ENCODE assay signal across 8 mouse cellular contexts in genomic region chr16:13730285-13731255, GRCm38 (mm10). TPM values are rescaled to one million over a fixed set of nuclear protein-coding genes. Genes with fewer than 3 reads are reported as not detected.
DNase-seq lines count a peak whose midpoint lies in the region; ATAC-seq and TF ChIP-seq lines count a peak whose summit lies in the region.

Pla2g10 (minus strand) TSS chr16:13730983.

- H3K27me3 ChIP-seq in heart, embryonic 12.5 days (replicated peaks): peaks cover 7% of the 10 kb centered on the region; the same call in 1 of the 2 replicates
- H3K27me3 ChIP-seq in hindbrain, postnatal 0 days (ENCODE audit: insufficient read depth, low read length): no peaks in the 10 kb centered on the region
- H3K27me3 ChIP-seq in midbrain, postnatal 0 days (ENCODE audit: insufficient read depth, low read length): peaks cover 4% of the 10 kb centered on the region; the same call in 1 of the 2 replicates
- H3K27me3 ChIP-seq in thymus, adult 2 months (ENCODE audit: control insufficient read depth, insufficient read depth, low read length): no peaks in the 10 kb centered on the region

- peaks cover 9% of the 10 kb centered on the region for H3K4me1 ChIP-seq in heart, embryonic 12.5 days (replicated peaks)
- no peaks in the 10 kb centered on the region for H3K4me1 ChIP-seq in hindbrain, postnatal 0 days (ENCODE audit: insufficient read depth, low read length)
- no peaks in the 10 kb centered on the region for H3K4me1 ChIP-seq in midbrain, postnatal 0 days (ENCODE audit: insufficient read depth, low read length)
- H3K4me1 ChIP-seq in thymus, adult 2 months (replicated peaks; ENCODE audit: control insufficient read depth, insufficient read depth, low read length): no peaks in the 10 kb centered on the region

- WGBS in heart, embryonic 12.5 days: 8% methylated on average over 26 of the region's 26 CpGs
- WGBS in hindbrain, postnatal 0 days: 16% methylated on average over 26 of the region's 26 CpGs
- WGBS in midbrain, postnatal 0 days: 11% methylated on average over 26 of the region's 26 CpGs
- WGBS in thymus, adult 2 months: 34% methylated on average over 26 of the region's 26 CpGs

- DNase-seq in heart, adult 8-10 months (ENCODE audit: low spot score): no peak
- peak; percentile 2 for DNase-seq in hindbrain, postnatal 0 days (ENCODE audit: low spot score)
- DNase-seq in midbrain, postnatal 0 days (ENCODE audit: low spot score): no peak
- no peak for DNase-seq in yolk sac, embryonic 10.5 days (ENCODE audit: low spot score)
- no peak for DNase-seq in thymus, adult 2 months
- no peak for DNase-seq in left cerebral cortex, adult 2 months (ENCODE audit: extremely low spot score in 1 of 2, low spot score in 2 of 2)

- 0 out of 2 replicates have a peak, but pooled peaks have one; percentile 22 for ATAC-seq in heart, embryonic 12.5 days (ENCODE audit: insufficient number of reproducible peaks, low FRiP score)
- ATAC-seq in common myeloid progenitor, adult 5-6 weeks (replicated peaks; ENCODE audit: low read depth, poor library complexity, severe bottlenecking): peak; percentile 58
- ATAC-seq in hindbrain, postnatal 0 days: no peak
- no peak for ATAC-seq in midbrain, postnatal 0 days (ENCODE audit: low FRiP score)

- no peak within 1 kb of the TSS for H3K9ac ChIP-seq in heart, embryonic 12.5 days
- no peak within 1 kb of the TSS for H3K9ac ChIP-seq in hindbrain, postnatal 0 days (replicated peaks; ENCODE audit: low read length)
- H3K9ac ChIP-seq in midbrain, postnatal 0 days (replicated peaks; ENCODE audit: low read length, poor library complexity, severe bottlenecking): no peak within 1 kb of the TSS

- H3K27ac ChIP-seq in heart, embryonic 12.5 days (ENCODE audit: poor library complexity, severe bottlenecking): no peak within 1 kb of the TSS
- no peak within 1 kb of the TSS for H3K27ac ChIP-seq in hindbrain, postnatal 0 days
- H3K27ac ChIP-seq in midbrain, postnatal 0 days (ENCODE audit: low read depth, low read length): no peak within 1 kb of the TSS
- no peak within 1 kb of the TSS for H3K27ac ChIP-seq in thymus, adult 2 months (ENCODE audit: control insufficient read depth, insufficient read depth, low read length)
- H3K27ac ChIP-seq in left cerebral cortex, adult 2 months: no peak within 1 kb of the TSS

- H3K4me3 ChIP-seq in heart, embryonic 12.5 days: peak within 1 kb of the TSS; percentile 26
- H3K4me3 ChIP-seq in hindbrain, postnatal 0 days (ENCODE audit: low read length): no peak within 1 kb of the TSS
- H3K4me3 ChIP-seq in midbrain, postnatal 0 days (ENCODE audit: low read depth, low read length): no peak within 1 kb of the TSS
- no peak within 1 kb of the TSS for H3K4me3 ChIP-seq in thymus, adult 2 months (ENCODE audit: control insufficient read depth, insufficient read depth, low read length)
- no peak within 1 kb of the TSS for H3K4me3 ChIP-seq in left cerebral cortex, adult 2 months

- no peaks in the 10 kb centered on the region for H3K36me3 ChIP-seq in heart, embryonic 12.5 days
- H3K36me3 ChIP-seq in hindbrain, postnatal 0 days (ENCODE audit: insufficient read depth, low read length): no peaks in the 10 kb centered on the region
- H3K36me3 ChIP-seq in midbrain, postnatal 0 days (ENCODE audit: insufficient read depth, low read length): peaks cover 9% of the 10 kb centered on the region; the same call in 1 of the 2 replicates
- no peaks in the 10 kb centered on the region for H3K36me3 ChIP-seq in thymus, adult 2 months (ENCODE audit: control insufficient read depth, insufficient read depth, low read length)

- H3K4me2 ChIP-seq in heart, embryonic 12.5 days: peak within 1 kb of the TSS; percentile 64
- peak within 1 kb of the TSS; percentile 34 for H3K4me2 ChIP-seq in hindbrain, postnatal 0 days (ENCODE audit: low read depth, low read length)
- H3K4me2 ChIP-seq in midbrain, postnatal 0 days (ENCODE audit: low read depth, low read length, poor library complexity, severe bottlenecking): peak within 1 kb of the TSS; percentile 9; the same call in 1 of the 2 replicates

- TF ChIP-seq POLR2A in thymus, adult 2 months (IDR thresholded peaks at IDR 0.05; ENCODE audit: control insufficient read depth, extremely low read depth, insufficient read depth, low read length, poor library complexity): no peak

- intact Hi-C loops in left cerebral cortex, adult 2 months (cut with DNase I): loop anchor here (10.0 kb wide), 1 partner anchor 616 kb away; no protein-coding TSS in a partner anchor

- TF ChIP-seq CTCF in hindbrain, postnatal 0 days (IDR thresholded peaks at IDR 0.05; ENCODE audit: low read depth): no peak
- no peak for TF ChIP-seq CTCF in midbrain, postnatal 0 days (IDR thresholded peaks at IDR 0.05)
- no peak for TF ChIP-seq CTCF in thymus, adult 2 months (IDR thresholded peaks at IDR 0.05; ENCODE audit: borderline replicate concordance, control insufficient read depth, extremely low read depth, insufficient read depth, low read length, poor library complexity)
- no peak for TF ChIP-seq CTCF in left cerebral cortex, adult 2 months (IDR thresholded peaks at IDR 0.05)

- H3K9me3 ChIP-seq in heart, embryonic 12.5 days (replicated peaks): no peaks in the 10 kb centered on the region
- no peaks in the 10 kb centered on the region for H3K9me3 ChIP-seq in hindbrain, postnatal 0 days (ENCODE audit: low read length)
- no peaks in the 10 kb centered on the region for H3K9me3 ChIP-seq in midbrain, postnatal 0 days (ENCODE audit: low read length)

RNA-seq across cellular contexts. Expression of gene Pla2g10, which starts in this region (rescaled TPM):
- 0.18 TPM in 1 of 2 replicates, not detected in the other for polyA plus RNA-seq in heart, embryonic 12.5 days (2016; fragmentation: Nextera tagmentation; extraction: Ambion mirVana)
- total RNA-seq in heart, adult 8-10 months (2022): under 1 TPM in 1 of 4 experiments, not detected in 3; 0.60 TPM
- total RNA-seq in common myeloid progenitor, adult 5-6 weeks (2017): not detected in 2 replicates
- total RNA-seq in hindbrain, postnatal 0 days (2014; rRNA removed): not detected in 2 replicates
- 0.19 TPM in 1 of 2 replicates, not detected in the other for polyA plus RNA-seq in hindbrain, postnatal 0 days (2015; fragmentation: Nextera tagmentation; extraction: Ambion mirVana)
- not detected in 2 replicates for total RNA-seq in midbrain, postnatal 0 days (2014; rRNA removed)
- not detected in 2 replicates for polyA plus RNA-seq in midbrain, postnatal 0 days (2015; fragmentation: Nextera tagmentation; extraction: Ambion mirVana)
- 0.35 TPM in 1 of 2 replicates, not detected in the other for polyA plus RNA-seq in thymus, adult 2 months (2012; rRNA removed)
- total RNA-seq in left cerebral cortex, adult 2 months (2021): not detected

Comparison
In these comparisons a context has a peak if more than half of its experiments do, and no peak if none do; other contexts are left out.
1. Peak in ATAC-seq, H3K4me3 ChIP-seq and H3K4me2 ChIP-seq in heart, embryonic 12.5 days; RNA of the gene not detected or under 1 TPM.
2. Peak in ATAC-seq in common myeloid progenitor, adult 5-6 weeks; RNA of the gene not detected or under 1 TPM.
3. Peak in DNase-seq and H3K4me2 ChIP-seq in hindbrain, postnatal 0 days; RNA of the gene not detected or under 1 TPM.
4. H3K4me2 ChIP-seq: peak in every context shown above with its lines; median percentile 64 in heart, embryonic 12.5 days; 34 in hindbrain, postnatal 0 days; 9 in midbrain, postnatal 0 days.